Mouse (Mus musculus) limb, embryonic 11.5 days (tissue): Measurements from ENCODE around the gene Olfr1511. TPM values are rescaled to one million over a fixed set of nuclear protein-coding genes. Genes with fewer than 3 reads are reported as not detected.

Source experiments
- ATAC-seq: fragments of 200-750 bp; cut with Nextera tagmentation; 2 replicates; pipeline ENCODE4 v1.8.0; 2017; ENCODE audit warnings: low read depth; ENCODE audit not compliant: insufficient number of reproducible peaks, low FRiP score, low TSS enrichment
- DNase-seq: peaks from one replicate; pipeline ENCODE4 v3.0.0-alpha.2; 2015; ENCODE audit warnings: low spot score
- H3K27ac ChIP-seq: fragments of 300-500 bp; sonication (generic); replicated peaks from 2 replicates; pipeline ENCODE4 v1.5.1; 2014; ENCODE audit warnings: low read depth, mild to moderate bottlenecking, low read length
- H3K27me3 ChIP-seq: fragments of 300-500 bp; sonication (generic); 2 replicates; pipeline ENCODE4 v1.6.1; 2014; ENCODE audit warnings: mild to moderate bottlenecking, low read length, mixed read lengths; ENCODE audit not compliant: control insufficient read depth, insufficient read depth
- H3K36me3 ChIP-seq: fragments of 300-500 bp; sonication (generic); 2 replicates; pipeline ENCODE4 v1.6.1; 2014; ENCODE audit warnings: mild to moderate bottlenecking, low read length, moderate library complexity, mixed read lengths; ENCODE audit not compliant: control insufficient read depth, insufficient read depth
- H3K4me1 ChIP-seq: fragments of 300-500 bp; sonication (generic); 2 replicates; pipeline ENCODE4 v1.6.1; 2014; ENCODE audit warnings: low read length, mixed read lengths; ENCODE audit not compliant: control insufficient read depth, insufficient read depth
- H3K4me2 ChIP-seq: fragments of 300-500 bp; sonication (generic); 2 replicates; pipeline ENCODE4 v1.6.1; 2014; ENCODE audit warnings: low read depth, mild to moderate bottlenecking, moderate library complexity; ENCODE audit not compliant: severe bottlenecking
- H3K4me3 ChIP-seq: fragments of 300-500 bp; sonication (generic); 2 replicates; pipeline ENCODE4 v1.5.1; 2014; ENCODE audit warnings: low read depth, low read length
- H3K9ac ChIP-seq: fragments of 300-500 bp; sonication (generic); 2 replicates; pipeline ENCODE4 v1.6.1; 2014; ENCODE audit warnings: mild to moderate bottlenecking, low read length
- H3K9me3 ChIP-seq: fragments of 300-500 bp; sonication (generic); 2 replicates; pipeline ENCODE4 v1.6.1; 2016; ENCODE audit warnings: low read length; ENCODE audit not compliant: control insufficient read depth
- WGBS: fragments of 180-500 bp; shearing (Covaris S2); extraction: QIAGEN DNeasy Blood & Tissue Kit; methylation state at CpG from one replicate; pipeline ENCODE4 v1.1.7; 2014; 5-methylcytosine and 5-hydroxymethylcytosine counted together
- polyA plus RNA-seq: library from polyadenylated mRNA; unstranded; fragments of >200 nt; fragmentation: Nextera tagmentation; extraction: Ambion mirVana; gene quantifications from 2 replicates; pipeline ENCODE4 v1.2.1, GENCODE M21; 2014

The Olfr1511 gene
- polyA plus RNA-seq, 1 experiment from 2014 or later: not detected

GRCm38 (mm10) chr14:52356308-52356707, 40.9 kb downstream of the Olfr1511 start, which contains the start of gene Olfr1513:
Gene Olfr1513 (minus strand): TSS chr14:52356408.
- Histone ChIP-seq H3K27ac (no peak within 1 kb of the TSS), H3K36me3 (no peaks in the 10 kb centered on the region), H3K4me1 (no peaks in the 10 kb centered on the region), H3K4me2 (no peak within 1 kb of the TSS), H3K27me3 (no peaks in the 10 kb centered on the region), H3K4me3 (no peak within 1 kb of the TSS), H3K9me3 (no peaks in the 10 kb centered on the region), H3K9ac (no peak within 1 kb of the TSS)
- 82% methylated on average over 4 of the region's 4 CpGs for whole genome bisulfite sequencing
- no peak for DNase-seq
- no peak for ATAC-seq

Other genes starting within 250 kb of the Olfr1511 start
- gene Supt16, start 200.0 kb downstream of the Olfr1511 start, polyA plus RNA-seq: 82.9 and 90.9 TPM in 2 replicates
- gene Chd8, start 139.6 kb downstream of the Olfr1511 start, polyA plus RNA-seq: 55.4 and 58.6 TPM in 2 replicates
- 48.5 and 52.3 TPM in 2 replicates for gene Tox4, start 118.2 kb downstream of the Olfr1511 start, polyA plus RNA-seq
- gene Rab2b, start 117.8 kb downstream of the Olfr1511 start, polyA plus RNA-seq: 24.8 and 29.1 TPM in 2 replicates
- gene Mettl3, start 92.3 kb downstream of the Olfr1511 start, polyA plus RNA-seq: 45.5 and 47.7 TPM in 2 replicates
- 30.2 and 37.4 TPM in 2 replicates for gene Sall2, start 68.6 kb downstream of the Olfr1511 start, polyA plus RNA-seq
- gene Olfr1513, start 41.0 kb downstream of the Olfr1511 start, polyA plus RNA-seq: not detected in 2 replicates
- gene Olfr1512, start 18.2 kb downstream of the Olfr1511 start, polyA plus RNA-seq: not detected in 2 replicates
- gene Olfr1510, start 17.0 kb upstream of the Olfr1511 start, polyA plus RNA-seq: not detected in 2 replicates
- gene Olfr1509, start 45.6 kb upstream of the Olfr1511 start, polyA plus RNA-seq: not detected in 2 replicates
- gene Olfr1508, start 70.1 kb upstream of the Olfr1511 start, polyA plus RNA-seq: not detected in 2 replicates
- gene Olfr1507, start 98.4 kb upstream of the Olfr1511 start, polyA plus RNA-seq: not detected in 2 replicates